Mouse (Mus musculus) liver, embryonic 16.5 days (tissue): ENCODE measurements around the gene Ppp1r13b. TPM values are rescaled to one million over a fixed set of nuclear protein-coding genes. Genes with fewer than 3 reads are reported as not detected.

Experiments
- ATAC-seq: fragments of 200-750 bp; cut with Nextera tagmentation; 2 replicates; pipeline ENCODE4 v1.8.0; 2017; ENCODE audit warnings: low read depth, mild to moderate bottlenecking, moderate number of reproducible peaks, moderate library complexity
- H3K27ac ChIP-seq: fragments of 300-500 bp; sonication (generic); 2 replicates; pipeline ENCODE4 v1.5.1; 2014; ENCODE audit warnings: mild to moderate bottlenecking, low read length
- H3K27me3 ChIP-seq: fragments of 300-500 bp; sonication (generic); 2 replicates; pipeline ENCODE4 v1.6.1; 2014; ENCODE audit warnings: low read depth, low read length, mixed read lengths; ENCODE audit not compliant: control insufficient read depth, insufficient read depth
- H3K36me3 ChIP-seq: fragments of 300-500 bp; sonication (generic); 2 replicates; pipeline ENCODE4 v1.6.1; 2014; ENCODE audit warnings: mild to moderate bottlenecking; ENCODE audit not compliant: control insufficient read depth, insufficient read depth
- H3K4me1 ChIP-seq: fragments of 300-500 bp; sonication (generic); 2 replicates; pipeline ENCODE4 v1.6.1; 2014; ENCODE audit warnings: low read depth, low read length, mixed read lengths; ENCODE audit not compliant: control insufficient read depth
- H3K4me2 ChIP-seq: fragments of 300-500 bp; sonication (generic); 2 replicates; pipeline ENCODE4 v1.6.1; 2014; ENCODE audit warnings: low read depth, low read length, mixed read lengths
- H3K4me3 ChIP-seq: fragments of 300-500 bp; sonication (generic); 2 replicates; pipeline ENCODE4 v1.5.1; 2014; ENCODE audit warnings: low read depth, mild to moderate bottlenecking, low read length
- H3K9ac ChIP-seq: fragments of 300-500 bp; sonication (generic); 2 replicates; pipeline ENCODE4 v1.6.1; 2014; ENCODE audit warnings: low read depth, low read length
- H3K9me3 ChIP-seq: fragments of 300-500 bp; sonication (generic); replicated peaks from 2 replicates; pipeline ENCODE4 v1.6.1; 2016; ENCODE audit warnings: low read length; ENCODE audit not compliant: control insufficient read depth
- WGBS: fragments of 180-500 bp; shearing (Covaris S2); extraction: QIAGEN DNeasy Blood & Tissue Kit; methylation state at CpG from one replicate; pipeline ENCODE4 v1.1.7; 2014; ENCODE audit not compliant: insufficient replicate concordance; 5-methylcytosine and 5-hydroxymethylcytosine counted together
- polyA plus RNA-seq: library from polyadenylated mRNA; unstranded; fragments of >200 nt; fragmentation: Nextera tagmentation; extraction: Ambion mirVana; gene quantifications from 2 replicates; pipeline ENCODE4 v1.2.1, GENCODE M21; 2015

Ppp1r13b gene
- polyA plus RNA-seq, 1 experiment from 2014 or later: 1.9 TPM

DNA sequence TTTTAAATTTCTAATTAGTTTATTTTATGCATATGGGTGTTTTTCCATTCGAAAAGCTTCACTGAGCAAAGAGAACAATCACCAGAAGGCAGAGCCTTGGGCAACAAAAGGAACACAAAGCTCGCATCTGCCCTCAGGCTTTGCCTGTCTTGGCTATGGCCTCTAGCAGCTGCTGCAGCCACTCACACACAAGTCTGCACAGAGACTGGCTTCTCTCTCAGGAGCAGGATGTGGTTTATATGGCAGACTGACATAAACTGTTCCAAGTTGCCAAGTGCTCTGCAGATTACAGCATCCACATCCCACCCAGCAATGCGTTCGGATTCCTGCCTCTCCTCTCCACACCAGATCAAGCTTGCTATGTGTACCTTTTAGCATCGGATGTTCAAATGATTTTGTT lies 56.2 kb downstream of the Ppp1r13b start:
- H3K27me3 ChIP-seq: no peaks in the 10 kb centered on the region
- no peaks in the 10 kb centered on the region for H3K36me3 ChIP-seq
- no peak overlapping the region for H3K27ac ChIP-seq
- H3K4me2 ChIP-seq: no peak overlapping the region
- no peak overlapping the region for H3K4me3 ChIP-seq
- H3K4me1 ChIP-seq: peaks cover under 1% of the 10 kb centered on the region; the same call in 1 of the 2 replicates
- 67% methylated on average over 5 of the region's 5 CpGs for WGBS
- no peaks in the 10 kb centered on the region for H3K9me3 ChIP-seq
- no peak overlapping the region for H3K9ac ChIP-seq
- no peak for ATAC-seq

DNA sequence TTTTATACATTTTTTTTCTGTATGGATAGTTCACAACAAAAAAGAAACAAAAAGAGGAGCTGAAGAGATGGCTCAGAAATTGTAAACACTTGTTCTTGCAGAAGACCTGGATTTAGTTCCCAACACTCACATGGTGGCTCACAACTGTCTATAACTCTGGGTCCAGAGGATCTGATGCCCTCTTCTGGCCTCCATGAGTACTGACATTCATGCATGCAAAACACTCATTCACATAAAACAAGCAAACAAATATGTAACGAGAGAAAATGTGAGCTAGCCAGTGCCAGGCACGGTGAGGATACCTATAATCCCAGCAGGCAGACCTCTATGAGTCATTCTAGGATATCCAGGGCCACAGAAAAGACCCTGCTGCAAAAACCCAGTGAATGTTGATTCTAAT lies 56.7 kb downstream of the Ppp1r13b start:
- H3K36me3 ChIP-seq: no peaks in the 10 kb centered on the region
- 57% methylated on average over 2 of the region's 2 CpGs for WGBS
- no peaks in the 10 kb centered on the region for H3K9me3 ChIP-seq
- H3K4me2 ChIP-seq: no peak overlapping the region
- H3K9ac ChIP-seq: no peak overlapping the region
- no peak overlapping the region for H3K4me3 ChIP-seq
- no peaks in the 10 kb centered on the region for H3K27me3 ChIP-seq
- H3K4me1 ChIP-seq: peaks cover 2% of the 10 kb centered on the region; the same call in 1 of the 2 replicates
- H3K27ac ChIP-seq: no peak overlapping the region
- no peak for ATAC-seq

DNA sequence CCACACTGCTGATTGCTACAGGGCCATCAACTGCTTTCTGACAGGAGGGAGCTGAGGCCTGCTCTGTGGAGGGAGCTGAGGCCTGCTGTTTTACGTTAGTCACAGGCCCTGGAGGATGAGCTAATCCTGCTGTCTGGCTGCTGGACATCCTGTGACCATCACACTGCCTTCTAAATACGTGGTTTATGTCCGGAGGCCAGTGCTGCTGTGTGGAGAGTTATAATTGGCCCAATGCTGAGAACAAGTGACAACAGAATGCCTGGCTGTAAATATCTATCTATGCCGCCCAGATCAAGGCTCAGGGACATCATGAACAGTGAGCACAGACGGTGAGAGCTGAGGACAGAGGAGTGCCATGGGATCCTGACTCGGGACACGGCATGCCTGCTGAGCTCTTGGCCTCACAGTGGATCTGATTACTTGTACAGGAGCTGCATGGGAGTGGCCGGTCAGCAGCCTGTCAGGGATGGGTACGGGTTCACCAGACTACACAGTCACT lies 59.6 kb downstream of the Ppp1r13b start:
- Histone ChIP-seq H3K27me3 (no peaks in the 10 kb centered on the region), H3K4me2 (no peak overlapping the region), H3K9me3 (no peaks in the 10 kb centered on the region), H3K9ac (no peak overlapping the region), H3K27ac (no peak overlapping the region), H3K4me3 (no peak overlapping the region), H3K4me1 (peaks cover 2% of the 10 kb centered on the region; the same call in 1 of the 2 replicates), H3K36me3 (no peaks in the 10 kb centered on the region)
- WGBS: 81% methylated on average over 9 of the region's 9 CpGs
- ATAC-seq: 0 out of 2 replicates have a peak, but pooled peaks have one; percentile 16

DNA sequence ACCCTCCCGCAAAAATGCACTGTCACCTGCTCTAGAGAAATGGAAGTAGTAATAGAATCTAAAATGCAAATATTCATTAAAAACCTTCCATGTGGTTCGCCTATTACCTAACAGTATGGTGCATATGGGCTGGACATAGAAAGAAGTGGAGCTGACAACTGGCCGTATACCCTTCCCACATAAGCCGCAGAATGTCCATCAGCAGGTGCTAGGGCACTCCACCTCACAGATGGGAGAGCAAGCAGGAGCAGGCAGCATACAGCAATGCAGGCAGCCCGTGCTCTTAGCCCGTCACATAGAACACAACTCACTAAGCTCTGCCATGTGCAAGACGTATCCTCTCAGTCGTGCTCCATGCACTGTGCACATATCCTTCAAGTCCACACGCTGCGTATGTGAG lies 61.1 kb downstream of the Ppp1r13b start:
- H3K4me1 ChIP-seq: peaks cover 5% of the 10 kb centered on the region; the same call in 1 of the 2 replicates
- H3K27me3 ChIP-seq: no peaks in the 10 kb centered on the region
- no peak overlapping the region for H3K4me2 ChIP-seq
- H3K4me3 ChIP-seq: no peak overlapping the region
- no peak overlapping the region for H3K27ac ChIP-seq
- no peak overlapping the region for H3K9ac ChIP-seq
- no peaks in the 10 kb centered on the region for H3K36me3 ChIP-seq
- ATAC-seq: no peak
- no peaks in the 10 kb centered on the region for H3K9me3 ChIP-seq
- WGBS: 73% methylated on average over 10 of the region's 10 CpGs

DNA sequence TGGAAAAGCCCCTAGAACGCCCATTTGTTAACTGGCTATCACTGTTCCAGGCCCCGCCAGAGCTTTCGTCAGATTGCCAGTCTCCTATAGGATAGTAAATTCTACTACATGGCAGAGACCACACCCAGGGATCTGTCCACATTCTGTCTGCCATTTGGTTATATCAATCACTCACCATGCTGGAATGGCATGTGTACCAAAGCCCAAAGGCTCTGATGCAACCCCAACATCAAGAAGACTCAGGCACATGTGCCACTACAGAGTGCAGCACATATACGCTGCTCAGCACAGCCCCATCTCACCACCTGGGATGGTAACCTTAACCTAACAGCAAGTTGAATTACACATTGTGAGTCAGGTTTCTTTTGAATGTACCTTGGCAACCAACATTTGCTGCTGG lies 62.0 kb downstream of the Ppp1r13b start:
- no peak overlapping the region for H3K4me3 ChIP-seq
- H3K27me3 ChIP-seq: no peaks in the 10 kb centered on the region
- H3K36me3 ChIP-seq: no peaks in the 10 kb centered on the region
- no peak overlapping the region for H3K9ac ChIP-seq
- H3K4me1 ChIP-seq: peaks cover 5% of the 10 kb centered on the region; the same call in 1 of the 2 replicates
- no peaks in the 10 kb centered on the region for H3K9me3 ChIP-seq
- ATAC-seq: no peak
- WGBS: 74% methylated on average over 4 of the region's 4 CpGs
- H3K4me2 ChIP-seq: no peak overlapping the region
- H3K27ac ChIP-seq: no peak overlapping the region

DNA sequence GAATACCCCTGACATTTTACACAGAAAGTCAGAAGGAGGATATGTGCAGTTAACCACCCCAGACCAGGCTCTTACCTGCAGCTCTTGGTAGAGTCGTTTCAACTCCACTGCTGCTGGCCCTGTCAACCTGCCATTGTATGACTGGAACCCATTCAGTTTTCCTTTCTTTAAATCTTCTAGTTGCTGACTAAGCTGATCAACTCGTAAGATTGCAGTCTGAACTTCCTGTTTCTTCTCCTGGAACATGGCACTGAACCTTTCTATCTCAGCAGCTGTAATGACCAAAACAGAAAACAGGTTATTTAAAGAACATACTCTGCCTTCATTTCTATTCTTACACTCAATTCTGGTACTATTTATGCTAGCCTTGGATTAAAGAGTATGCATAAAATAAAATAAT lies 64.4 kb downstream of the Ppp1r13b start:
- 8% methylated on average over 2 of the region's 2 CpGs for WGBS
- H3K27ac ChIP-seq: no peak overlapping the region
- no peak overlapping the region for H3K9ac ChIP-seq
- H3K4me1 ChIP-seq: peaks cover 5% of the 10 kb centered on the region; the same call in 1 of the 2 replicates
- no peak for ATAC-seq
- H3K4me2 ChIP-seq: no peak overlapping the region
- H3K27me3 ChIP-seq: no peaks in the 10 kb centered on the region
- no peaks in the 10 kb centered on the region for H3K9me3 ChIP-seq
- H3K4me3 ChIP-seq: no peak overlapping the region
- H3K36me3 ChIP-seq: no peaks in the 10 kb centered on the region

DNA sequence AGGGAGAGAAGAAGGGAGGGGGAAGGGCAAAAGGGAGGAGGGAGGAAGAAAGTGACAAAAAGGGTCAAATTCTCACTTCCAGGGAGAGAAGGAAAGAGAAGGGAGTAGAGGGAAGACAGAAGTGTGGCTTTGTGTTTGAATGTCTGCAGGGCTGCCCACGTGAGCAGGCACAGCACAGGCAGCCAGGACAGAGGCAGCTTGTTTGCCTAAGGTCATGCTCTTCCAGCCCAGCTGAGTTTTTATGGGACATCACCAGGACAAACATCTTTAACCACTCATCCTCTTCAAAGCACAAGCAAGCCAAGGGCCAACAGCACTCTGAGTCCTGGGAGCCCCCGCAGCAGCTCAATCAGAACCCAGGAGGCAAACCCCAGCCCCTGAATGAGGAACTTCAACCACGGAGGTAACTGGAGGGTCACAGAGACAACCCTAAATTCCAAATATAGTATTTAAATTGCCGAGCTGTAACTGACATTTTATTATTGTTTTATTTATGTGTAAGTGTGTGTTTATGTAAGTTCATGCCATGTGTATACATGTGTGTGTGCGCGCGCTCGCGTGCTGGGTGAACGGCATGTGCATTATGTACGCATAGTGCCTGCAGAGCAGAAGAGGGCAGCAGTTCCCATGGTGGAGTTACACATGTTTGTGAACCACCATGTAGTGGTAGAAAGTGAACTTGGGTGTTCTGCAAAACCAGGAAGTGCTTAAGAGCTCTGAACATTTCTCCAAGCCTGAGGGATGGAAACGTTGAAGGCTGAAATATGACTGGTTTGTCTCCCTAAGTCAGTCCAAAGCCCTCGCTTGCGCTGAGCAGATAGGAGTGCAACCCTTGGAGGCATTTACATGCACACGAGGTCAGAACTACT lies 65.1 kb downstream of the Ppp1r13b start:
- Histone ChIP-seq H3K4me3 (no peak overlapping the region), H3K4me1 (peaks cover 5% of the 10 kb centered on the region; the same call in 1 of the 2 replicates), H3K9me3 (no peaks in the 10 kb centered on the region), H3K27me3 (no peaks in the 10 kb centered on the region), H3K4me2 (no peak overlapping the region), H3K9ac (no peak overlapping the region), H3K27ac (0 out of 2 replicates have a peak overlapping the region, but pooled peaks have one; percentile 9), H3K36me3 (no peaks in the 10 kb centered on the region)
- peak; percentile 70 for ATAC-seq
- 66% methylated on average over 15 of the region's 15 CpGs for WGBS

DNA sequence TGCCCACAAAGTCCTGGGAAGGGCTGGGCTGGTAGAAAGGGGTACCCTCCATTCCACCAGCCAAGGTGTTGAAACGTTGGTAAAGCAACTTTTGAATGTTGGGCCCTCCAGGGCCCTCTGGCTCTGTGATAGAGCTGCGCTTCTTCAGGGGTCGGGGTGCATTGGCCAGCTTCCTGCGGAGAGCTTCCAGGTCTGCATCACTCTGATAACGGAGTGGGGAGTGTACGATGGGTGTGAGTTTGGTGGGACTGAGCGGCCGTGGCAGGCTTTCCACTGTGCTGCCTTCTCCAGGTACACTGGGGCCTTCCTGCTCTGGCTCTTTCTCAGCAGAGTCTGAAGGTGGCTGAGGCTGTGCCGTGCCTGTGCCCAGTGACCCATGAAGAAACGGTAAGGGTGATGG lies 74.5 kb downstream of the Ppp1r13b start:
- 37% methylated on average over 10 of the region's 10 CpGs for WGBS
- H3K36me3 ChIP-seq: peaks cover 16% of the 10 kb centered on the region
- peak overlapping the region; percentile 57 for H3K27ac ChIP-seq

DNA sequence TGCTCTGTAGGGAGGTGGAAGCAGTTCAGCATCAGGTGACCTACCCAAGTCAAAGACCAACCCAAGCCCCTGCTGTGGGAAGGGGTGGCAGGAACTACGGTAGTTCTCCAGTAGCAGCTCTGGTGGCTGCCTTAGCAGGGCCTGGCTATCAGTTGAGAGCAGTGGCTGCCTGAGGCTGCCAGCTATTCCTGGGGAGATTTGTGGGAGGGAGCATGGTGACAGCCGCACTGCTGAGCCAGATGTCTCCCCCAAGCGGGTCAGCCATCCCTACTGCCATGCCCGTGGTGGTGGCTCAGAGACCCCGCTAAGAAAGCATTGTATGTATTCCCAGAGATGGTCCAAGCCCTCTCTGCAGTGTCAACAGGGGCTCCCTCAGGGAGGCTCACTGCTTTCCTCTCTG lies 75.3 kb downstream of the Ppp1r13b start:
- Histone ChIP-seq H3K4me2 (no peak overlapping the region), H3K9me3 (no peaks in the 10 kb centered on the region), H3K4me1 (peaks cover 33% of the 10 kb centered on the region), H3K9ac (no peak overlapping the region; the same call in none of the 2 replicates), H3K36me3 (peaks cover 24% of the 10 kb centered on the region), H3K27me3 (no peaks in the 10 kb centered on the region), H3K27ac (peak overlapping the region; percentile 51; the same call in 1 of the 2 replicates), H3K4me3 (no peak overlapping the region)
- peak; percentile 28; the same call in 1 of the 2 replicates for ATAC-seq
- 54% methylated on average over 5 of the region's 5 CpGs for WGBS

More for the DNA sequence above, 74.5 kb downstream of the Ppp1r13b start:
- Histone ChIP-seq H3K4me2 (peak overlapping the region; percentile 47), H3K4me3 (peak overlapping the region; percentile 34), H3K27me3 (no peaks in the 10 kb centered on the region), H3K4me1 (peaks cover 33% of the 10 kb centered on the region), H3K9me3 (no peaks in the 10 kb centered on the region), H3K9ac (peak overlapping the region; percentile 44)
- peak; percentile 90 for ATAC-seq
